Mouse (Mus musculus) urinary bladder, adult 18-20 months (tissue): ENCODE data around the gene Mical3.

ENCODE experiments used
- DNase-seq, 2 experiments: peaks; one replicate each; pipeline ENCODE4 v3.0.0; 2022; ENCODE audit warnings: low spot score in 2 of 2, mixed read lengths in 2 of 2

Gene Mical3

GRCm38 (mm10) chr6:121053585-121054112 is 77.2 kb downstream of the Mical3 start:
- no peak for DNase-seq

DNA sequence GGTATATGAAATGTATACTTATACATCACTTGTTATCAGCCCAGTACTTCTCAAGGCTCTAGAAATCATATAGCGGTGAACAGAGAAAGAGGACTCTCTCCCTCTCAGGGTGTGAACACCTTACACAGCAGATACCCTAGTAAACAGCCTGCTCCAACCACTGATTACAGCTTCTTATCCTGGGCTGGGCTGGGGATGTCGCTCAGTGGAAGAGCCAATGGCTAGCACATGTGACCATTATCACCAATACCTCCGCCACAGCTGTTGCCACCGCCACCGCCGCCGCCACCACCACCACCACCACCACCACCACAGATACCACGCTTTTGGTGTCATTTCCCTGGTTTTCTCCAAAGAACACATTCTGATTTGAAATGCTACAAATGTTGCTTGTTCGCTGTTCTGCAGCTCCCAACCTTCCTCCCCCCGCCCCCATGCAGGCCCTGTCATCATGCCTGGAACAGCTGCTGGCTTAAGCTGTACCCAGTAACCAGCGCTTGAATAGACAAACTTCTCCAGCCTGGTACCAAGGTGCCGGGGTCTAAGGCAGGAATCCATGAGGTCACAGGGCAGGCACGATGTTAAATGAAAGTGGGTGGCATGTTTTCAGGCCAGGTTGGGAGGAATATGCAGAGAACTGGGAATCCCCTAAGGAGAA is 78.7 kb downstream of the Mical3 start:
- no peak for DNase-seq

- DNase-seq = no peak
These were observed 79.4 kb downstream of the Mical3 start for GRCm38 (mm10) chr6:121051411-121051810.

- DNase-seq = no peak
These were observed 82.1 kb downstream of the Mical3 start for GRCm38 (mm10) chr6:121048696-121049095.

GRCm38 (mm10) chr6:121045345-121046080 is 85.3 kb downstream of the Mical3 start:
- no peak for DNase-seq

DNA sequence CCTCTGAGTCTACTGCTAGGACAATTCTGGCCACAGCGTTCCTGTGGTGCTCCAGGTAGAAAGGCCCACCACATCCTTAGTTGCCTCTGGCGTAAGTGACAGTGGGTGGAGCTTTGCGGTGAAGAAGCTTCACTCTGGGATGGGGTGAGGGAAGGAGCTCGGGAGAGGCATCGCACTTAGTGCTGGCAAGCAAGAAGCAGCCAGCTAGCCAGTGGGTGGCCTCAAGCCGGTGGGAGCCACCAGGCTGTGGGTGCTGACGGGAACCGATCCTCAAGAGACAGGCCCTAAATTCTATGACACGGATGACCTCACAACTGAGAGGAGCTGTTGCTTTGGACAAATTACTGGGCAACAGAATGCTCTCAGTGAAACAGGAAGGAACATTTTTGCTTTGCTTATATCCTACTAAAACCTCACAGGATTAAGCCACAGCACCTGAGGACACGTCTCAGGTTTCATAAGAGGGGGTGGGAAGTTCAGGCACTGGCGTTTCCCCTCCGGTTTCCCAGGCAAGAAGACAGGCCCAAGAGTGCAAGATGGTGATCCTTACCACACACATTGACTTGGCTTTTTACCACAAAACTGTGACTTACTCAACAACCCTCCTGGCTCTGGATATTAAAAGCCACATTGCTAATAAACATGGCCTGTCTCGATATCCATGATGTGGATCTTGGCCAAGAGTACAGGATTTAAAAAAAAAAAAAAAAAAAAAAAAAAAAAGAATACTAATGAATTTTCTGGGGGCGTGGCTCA is 87.2 kb downstream of the Mical3 start:
- DNase-seq = no peak

GRCm38 (mm10) chr6:121039719-121040118 is 91.1 kb downstream of the Mical3 start:
- DNase-seq = no peak

DNA sequence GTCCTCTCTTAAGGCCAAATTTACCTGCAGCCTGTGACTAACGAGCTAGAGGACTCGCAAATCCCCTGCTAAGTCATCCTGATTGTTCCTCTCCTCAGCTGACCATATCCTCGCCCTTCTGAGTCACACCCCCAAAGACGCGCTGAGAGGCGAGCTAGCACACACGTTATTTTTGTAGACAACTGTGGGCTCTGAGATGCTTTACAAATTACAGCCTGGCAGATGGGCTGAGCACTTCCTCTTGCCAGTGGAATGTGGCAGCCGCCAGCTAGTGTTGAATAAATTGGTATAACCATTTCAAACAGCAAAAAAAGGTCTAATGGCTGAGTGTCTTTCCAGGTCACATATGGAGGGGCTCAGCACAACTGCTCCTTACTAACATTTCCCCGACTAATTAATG is 91.5 kb downstream of the Mical3 start:
- no peak for DNase-seq

GRCm38 (mm10) chr6:121037086-121037485 is 93.7 kb downstream of the Mical3 start:
- no peak for DNase-seq

DNA sequence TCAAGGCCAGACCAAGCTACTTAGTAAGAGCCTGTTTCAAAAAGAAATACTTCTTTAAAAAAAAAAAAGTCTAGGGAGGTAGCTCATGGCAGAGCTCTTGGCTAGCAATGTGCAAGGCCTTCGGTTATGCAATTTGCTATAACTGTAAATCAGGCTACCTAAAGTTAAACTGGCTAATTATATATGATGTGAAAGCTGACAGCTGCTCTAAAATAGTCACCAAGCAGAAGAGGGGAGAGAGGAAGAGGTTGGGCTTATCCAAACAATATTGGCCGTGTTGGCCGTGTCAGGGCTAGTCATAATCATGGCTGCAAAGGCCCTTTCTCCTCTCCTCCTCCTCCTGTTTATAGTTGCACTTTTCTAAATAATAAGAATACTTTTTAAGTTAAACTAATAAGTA is 94.9 kb downstream of the Mical3 start:
- no peak for DNase-seq

GRCm38 (mm10) chr6:121035268-121035667 is 95.5 kb downstream of the Mical3 start:
- DNase-seq = no peak

DNA sequence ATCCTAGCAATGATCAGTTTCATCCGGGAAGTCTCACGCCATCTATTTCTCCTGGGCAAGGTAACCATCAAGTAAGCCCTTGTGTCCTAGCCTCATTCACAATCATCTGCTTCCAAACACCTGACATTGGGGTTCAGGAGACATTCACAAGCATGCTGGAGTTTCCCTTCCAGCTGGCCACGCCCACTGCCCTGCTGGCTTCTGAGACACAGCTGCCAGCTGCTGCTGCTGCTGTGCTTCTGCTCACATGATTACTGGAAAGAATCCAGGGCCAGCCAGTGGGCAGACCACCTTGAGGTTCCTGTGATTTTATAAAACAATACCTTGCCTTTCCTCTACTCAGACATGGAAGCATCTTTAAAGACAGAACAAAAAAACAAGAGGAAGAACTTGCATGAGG is 97.5 kb downstream of the Mical3 start:
- DNase-seq = no peak

DNA sequence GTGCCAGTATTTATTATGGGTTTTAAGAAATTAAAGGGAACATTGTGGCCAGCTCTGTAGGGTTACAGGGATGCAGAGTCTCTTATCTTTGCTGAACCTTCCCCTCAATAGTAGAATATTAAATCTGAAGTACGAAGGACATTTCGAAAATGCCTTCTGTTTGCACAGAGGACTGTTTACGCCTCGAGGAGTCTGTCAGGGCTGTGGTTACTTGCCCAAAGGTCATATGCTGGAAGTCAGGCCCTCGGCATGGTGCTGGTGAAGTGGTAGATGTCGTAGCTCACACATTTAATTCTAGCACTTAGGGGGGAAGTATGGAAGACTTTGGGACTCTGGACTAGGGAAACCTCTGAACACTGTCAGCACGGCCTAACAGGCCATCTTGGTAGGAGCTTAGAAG is 99.4 kb downstream of the Mical3 start:
- no peak for DNase-seq

GRCm38 (mm10) chr6:121029897-121030589 is 100.8 kb downstream of the Mical3 start:
- DNase-seq = no peak

- DNase-seq = no peak
These were observed 102.3 kb downstream of the Mical3 start for GRCm38 (mm10) chr6:121028514-121028913.

GRCm38 (mm10) chr6:121027314-121027713 is 103.5 kb downstream of the Mical3 start:
- DNase-seq = no peak

DNA sequence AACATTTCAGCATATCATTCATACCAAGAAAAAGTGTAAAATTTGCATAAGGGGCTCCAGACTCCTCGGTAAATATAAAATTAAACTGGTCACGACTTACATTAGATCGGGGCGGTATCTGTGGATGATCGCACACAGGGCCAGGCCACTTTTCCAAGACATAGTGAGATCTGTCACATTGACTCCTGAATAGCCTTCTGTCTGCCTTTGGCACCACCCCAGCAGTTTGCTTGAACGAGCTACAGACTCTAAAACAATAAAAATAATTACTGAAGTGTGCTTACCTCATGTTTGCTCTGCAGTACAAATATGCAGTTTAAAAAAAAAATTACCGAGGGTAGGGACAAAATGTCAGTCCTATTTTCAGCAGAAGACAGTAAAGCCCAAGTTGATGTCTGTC is 103.9 kb downstream of the Mical3 start:
- no peak for DNase-seq

DNA sequence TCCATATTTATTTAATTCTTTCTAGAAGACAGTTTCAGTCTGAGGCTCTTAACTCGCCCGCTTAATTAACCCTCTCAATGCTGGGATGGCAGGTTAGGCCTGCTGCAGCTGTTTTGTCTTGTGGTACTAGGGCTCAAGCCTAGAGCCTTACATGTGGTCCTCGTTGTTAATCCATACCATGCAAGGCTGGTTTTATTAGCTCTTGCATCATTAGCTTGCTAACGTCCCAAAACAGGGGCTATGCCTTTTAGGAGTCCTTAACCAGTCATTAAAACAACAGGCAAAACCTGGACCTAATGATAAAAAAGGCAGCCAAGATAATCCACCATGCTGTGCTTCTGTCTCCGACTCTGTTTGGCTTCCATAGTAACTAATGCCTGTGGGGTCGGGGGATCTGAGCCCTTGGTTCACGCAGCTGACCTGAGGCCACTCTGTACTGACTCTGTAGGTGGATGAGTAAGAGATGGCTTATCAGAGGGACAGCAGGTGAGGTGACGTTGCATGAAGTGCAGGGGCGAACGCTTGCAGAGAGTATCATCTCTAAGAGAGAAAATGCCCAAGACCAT is 104.7 kb downstream of the Mical3 start:
- no peak for DNase-seq

GRCm38 (mm10) chr6:121018147-121018546 is 112.7 kb downstream of the Mical3 start:
- DNase-seq = no peak

DNA sequence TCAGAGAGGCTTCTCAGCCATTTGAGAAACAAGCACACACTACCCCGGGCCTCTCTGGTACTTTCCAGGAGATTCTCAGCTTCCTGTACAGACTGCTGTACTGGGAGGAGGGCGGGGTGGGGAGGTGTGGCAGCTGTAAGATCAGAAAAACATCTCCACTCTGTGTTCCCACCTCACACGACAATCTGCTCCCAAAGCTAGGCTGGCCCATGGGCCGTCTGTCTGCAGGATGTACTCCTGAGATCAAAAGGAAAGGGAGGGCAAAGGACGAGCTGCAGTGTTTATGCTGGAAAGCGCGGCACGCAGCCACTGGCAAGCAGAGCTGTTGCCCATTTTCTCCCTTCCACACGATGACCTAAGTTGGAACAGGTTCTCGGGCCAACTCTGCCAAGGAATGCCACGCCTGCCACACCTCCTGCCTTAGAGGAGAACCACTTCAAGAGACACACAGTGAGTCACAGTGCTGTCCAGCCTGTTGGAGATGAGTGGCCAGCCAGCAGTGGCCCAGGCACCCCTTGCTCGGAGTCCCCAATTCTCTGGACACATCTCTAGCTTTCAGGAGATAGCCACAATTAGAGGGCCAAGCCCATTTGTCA is 113.3 kb downstream of the Mical3 start:
- DNase-seq = peak; percentile 50 to 77

GRCm38 (mm10) chr6:121016097-121016496 is 114.7 kb downstream of the Mical3 start:
- no peak for DNase-seq
